Mouse (Mus musculus) embryonic facial prominence, embryonic 11.5 days (tissue): Measurements from ENCODE around the gene Zfp768. TPM values are rescaled to one million over a fixed set of nuclear protein-coding genes. Genes with fewer than 3 reads are reported as not detected.
"Not testable (repeated sequence)": the region's sequence is repeated elsewhere in the genome, so short reads cannot be mapped to it uniquely, and the experiment has no call there.

Experiments used
- ATAC-seq: fragments of 200-750 bp; cut with Nextera tagmentation; replicated peaks from 2 replicates; pipeline ENCODE4 v1.8.0; 2017; ENCODE audit warnings: low read depth; ENCODE audit not compliant: insufficient number of reproducible peaks, low FRiP score, low TSS enrichment
- DNase-seq: peaks from one replicate; pipeline ENCODE4 v3.0.0-alpha.2; 2015; ENCODE audit warnings: low spot score
- H3K27ac ChIP-seq: fragments of 300-500 bp; sonication (generic); replicated peaks from 2 replicates; pipeline ENCODE4 v1.5.1; 2014; ENCODE audit warnings: mild to moderate bottlenecking, low read depth, low read length, control low read depth
- H3K27me3 ChIP-seq: fragments of 300-500 bp; sonication (generic); 2 replicates; pipeline ENCODE4 v1.6.1; 2014; ENCODE audit warnings: mild to moderate bottlenecking, low read length, moderate library complexity, mixed read lengths; ENCODE audit not compliant: control insufficient read depth, insufficient read depth
- H3K36me3 ChIP-seq: fragments of 300-500 bp; sonication (generic); replicated peaks from 2 replicates; pipeline ENCODE4 v1.6.1; 2014; ENCODE audit warnings: low read depth, mild to moderate bottlenecking, low read length, moderate library complexity, mixed read lengths; ENCODE audit not compliant: control insufficient read depth, insufficient read depth
- H3K4me1 ChIP-seq: fragments of 300-500 bp; sonication (generic); 2 replicates; pipeline ENCODE4 v1.6.1; 2014; ENCODE audit warnings: low read length, mixed read lengths; ENCODE audit not compliant: control insufficient read depth, insufficient read depth
- H3K4me2 ChIP-seq: fragments of 300-500 bp; sonication (generic); 2 replicates; pipeline ENCODE4 v1.6.1; 2014; ENCODE audit warnings: low read depth, mild to moderate bottlenecking, control low read depth, low read length, moderate library complexity
- H3K4me3 ChIP-seq: fragments of 300-500 bp; sonication (generic); 2 replicates; pipeline ENCODE4 v1.5.1; 2014; ENCODE audit warnings: low read depth, low read length, control low read depth
- H3K9ac ChIP-seq: fragments of 300-500 bp; sonication (generic); replicated peaks from 2 replicates; pipeline ENCODE4 v1.6.1; 2014; ENCODE audit warnings: mild to moderate bottlenecking, control low read depth, low read length
- H3K9me3 ChIP-seq: fragments of 300-500 bp; sonication (generic); replicated peaks from 2 replicates; pipeline ENCODE4 v1.6.1; 2016; ENCODE audit warnings: mild to moderate bottlenecking, low read length, inconsistent platforms, mixed read lengths; ENCODE audit not compliant: control insufficient read depth
- WGBS: fragments of 180-500 bp; shearing (Covaris S2); extraction: QIAGEN DNeasy Blood & Tissue Kit; methylation state at CpG from one replicate; pipeline ENCODE4 v1.1.7; 2014; 5-methylcytosine and 5-hydroxymethylcytosine counted together
- polyA plus RNA-seq: library from polyadenylated mRNA; unstranded; fragments of >200 nt; fragmentation: Nextera tagmentation; extraction: Ambion mirVana; gene quantifications from 2 replicates; pipeline ENCODE4 v1.2.1, GENCODE M21; 2014

Gene Zfp768
- 6.1 and 6.4 TPM in 2 replicates for polyA plus RNA-seq

DNA sequence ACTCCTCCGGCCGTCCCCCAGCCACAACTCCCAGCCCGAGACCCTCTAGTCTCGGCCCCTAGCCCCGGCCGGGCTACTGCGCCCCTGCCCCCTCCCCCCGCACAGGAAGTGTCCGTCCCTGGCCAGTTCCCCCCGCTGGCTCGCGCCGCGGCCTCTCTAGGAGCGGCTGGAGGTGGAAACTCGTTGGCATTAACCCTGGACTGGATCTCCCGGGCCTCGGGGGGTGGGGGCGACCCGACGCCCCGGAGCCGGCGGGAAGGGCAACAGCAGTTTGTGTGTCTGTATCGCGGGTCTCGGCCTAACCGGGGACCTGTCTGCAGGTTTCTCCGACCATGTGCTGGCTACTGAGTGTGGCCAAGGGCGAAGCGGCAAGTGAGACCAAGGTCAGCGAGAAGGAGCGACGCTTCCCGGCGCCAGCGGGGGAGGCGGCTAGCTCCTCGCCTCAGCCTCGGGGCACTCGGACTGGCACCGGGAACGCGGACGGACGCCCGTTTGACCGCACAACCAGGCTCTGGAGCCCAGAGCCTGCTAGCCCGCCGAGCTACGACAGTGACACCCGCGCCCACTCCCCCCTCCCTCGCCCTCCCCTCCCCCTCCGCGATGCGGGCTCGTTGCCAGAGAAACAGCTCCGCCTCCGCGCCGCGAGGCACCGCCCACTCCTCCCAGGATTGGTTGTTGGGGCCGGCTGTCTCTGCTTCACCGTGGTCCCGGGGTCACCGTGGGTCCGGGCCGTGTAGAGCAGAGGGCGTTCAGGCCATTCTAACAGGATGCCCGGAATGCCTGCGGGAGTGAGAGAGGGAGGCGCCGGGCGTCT is at the start of gene Zfp768:
TSS of gene Zfp768 (minus strand) at position 78 of the 814 bp plus-strand sequence.
- H3K9me3 ChIP-seq, result no peaks in the 10 kb centered on the region
- peaks cover 2% of the 10 kb centered on the region; the same call in 1 of the 2 replicates for H3K36me3 ChIP-seq
- WGBS, result under 1% methylated on average over 70 of the region's 76 CpGs

DNA sequence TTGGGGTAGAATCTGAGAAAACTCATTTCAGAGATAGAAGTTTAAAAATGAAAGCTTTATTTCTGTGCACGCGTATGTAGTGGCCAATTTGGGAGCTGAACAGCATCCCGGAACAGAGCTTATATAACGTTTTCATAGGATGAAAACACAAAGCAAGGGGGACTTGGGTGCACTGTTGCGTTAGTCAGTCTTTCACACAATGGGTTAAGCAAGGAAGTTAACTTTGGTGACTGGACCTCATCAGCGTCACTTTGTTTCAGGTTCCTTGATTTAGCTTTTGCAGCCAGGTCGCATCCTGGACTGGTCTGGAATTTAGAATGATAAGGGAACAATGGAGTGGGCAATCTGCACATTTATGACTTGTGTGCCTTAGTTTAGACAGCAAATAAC is 48.5 kb upstream of the Zfp768 start:
- Histone ChIP-seq H3K9me3 (no peaks in the 10 kb centered on the region), H3K36me3 (no peaks in the 10 kb centered on the region), H3K4me1 (no peaks in the 10 kb centered on the region), H3K4me3 (peak overlapping the region; percentile 67), H3K27ac (0 out of 2 replicates have a peak overlapping the region, but pooled peaks have one; percentile 16), H3K9ac (peak overlapping the region; percentile 37), H3K27me3 (no peaks in the 10 kb centered on the region), H3K4me2 (peak overlapping the region; percentile 47)
- WGBS, result 26% methylated on average over 7 of the region's 7 CpGs
- ATAC-seq (no peak), DNase-seq (no peak)

More for the DNA sequence above, at the start of gene Zfp768:
- DNase-seq (peak; percentile 95), ATAC-seq (peak; percentile 90)
- no peaks in the 10 kb centered on the region for H3K27me3 ChIP-seq
- H3K27ac ChIP-seq, result peak within 1 kb of the TSS; percentile 74
- peak within 1 kb of the TSS; percentile 82 for H3K4me3 ChIP-seq
- H3K4me2 ChIP-seq, result peak within 1 kb of the TSS; percentile 87
- no peaks in the 10 kb centered on the region for H3K4me1 ChIP-seq
- H3K9ac ChIP-seq, result peak within 1 kb of the TSS; percentile 82

DNA sequence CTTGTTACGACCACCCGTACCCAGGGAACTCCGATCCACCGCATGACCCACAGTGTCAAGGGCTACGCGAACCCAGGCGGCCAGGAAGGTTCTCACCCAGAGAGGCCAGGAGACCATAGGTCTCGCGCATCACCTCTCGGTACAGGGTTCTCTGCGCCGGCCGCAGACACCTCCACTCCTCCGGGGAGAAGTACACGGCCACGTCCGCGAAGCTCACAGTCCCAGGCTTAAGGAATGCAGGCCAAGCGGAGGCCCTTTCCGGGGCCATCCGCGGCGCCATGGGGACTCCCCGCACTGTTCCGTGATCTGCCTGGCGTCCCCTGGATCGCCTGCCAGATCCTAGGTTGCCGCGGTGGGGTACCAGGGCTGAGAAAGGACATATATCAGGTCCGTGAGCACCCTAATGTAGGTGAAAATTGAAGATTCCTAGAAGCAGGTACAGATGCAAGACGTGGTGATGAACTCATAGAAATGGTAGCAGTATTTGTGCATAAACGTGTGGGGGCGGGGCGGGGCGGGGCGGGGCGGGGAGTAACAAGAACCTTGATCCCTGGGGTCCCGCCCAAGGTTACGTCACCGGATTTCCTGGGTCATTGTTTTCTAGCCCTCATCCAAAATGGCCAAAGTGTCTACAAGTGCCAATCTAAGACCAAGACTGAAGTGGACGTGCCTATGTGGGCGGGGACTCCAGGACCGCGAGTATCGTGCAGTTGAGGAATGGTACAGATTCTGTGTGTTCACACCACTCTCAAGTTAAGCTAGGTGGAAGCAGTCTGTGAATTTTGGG is 48.0 kb upstream of the Zfp768 start, which contains the start of gene E430018J23Rik:
TSS of gene E430018J23Rik (minus strand) at position 473 of the 787 bp plus-strand sequence.
- H3K27me3 ChIP-seq, result no peaks in the 10 kb centered on the region
- ATAC-seq, result peak; percentile 95
- WGBS, result under 1% methylated on average over 45 of the region's 45 CpGs
- H3K27ac ChIP-seq, result peak within 1 kb of the TSS; percentile 16; the same call in 1 of the 2 replicates
- peak within 1 kb of the TSS; percentile 67 for H3K4me3 ChIP-seq
- no peaks in the 10 kb centered on the region for H3K9me3 ChIP-seq
- peak within 1 kb of the TSS; percentile 72 for H3K9ac ChIP-seq
- H3K4me2 ChIP-seq, result peak within 1 kb of the TSS; percentile 83
- DNase-seq, result peak; percentile 99
- no peaks in the 10 kb centered on the region for H3K4me1 ChIP-seq
- H3K36me3 ChIP-seq, result no peaks in the 10 kb centered on the region

DNA sequence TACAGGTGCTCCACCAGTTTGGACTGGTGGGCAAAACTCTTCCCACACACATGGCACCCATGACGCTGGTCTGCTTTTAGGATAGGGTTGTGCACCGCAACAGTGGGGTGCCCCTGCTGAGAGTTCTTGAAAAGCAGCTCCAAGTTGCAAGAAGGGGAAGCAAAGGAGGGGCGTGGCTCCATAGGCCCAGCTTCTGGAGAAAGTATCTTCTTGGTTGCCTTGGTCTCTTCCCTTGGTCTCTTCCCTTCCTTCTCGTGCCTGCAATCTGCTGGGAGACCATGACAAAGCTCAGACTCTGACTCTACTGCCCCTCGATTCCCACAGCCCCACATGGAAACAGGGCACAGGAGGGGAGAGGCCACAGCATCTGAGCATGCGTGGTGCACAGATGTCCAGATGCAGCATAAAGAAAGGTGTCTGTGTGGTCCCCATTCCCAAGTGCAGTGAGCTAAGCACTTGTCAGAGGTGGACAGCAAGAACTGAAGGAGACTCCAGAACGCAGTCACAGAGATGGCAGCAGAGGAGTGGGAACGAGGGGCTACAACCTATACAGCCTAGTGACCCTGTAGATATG is 46.9 kb upstream of the Zfp768 start:
- Histone ChIP-seq H3K4me1 (no peaks in the 10 kb centered on the region), H3K27me3 (no peaks in the 10 kb centered on the region), H3K9me3 (no peaks in the 10 kb centered on the region), H3K4me2 (peak overlapping the region; percentile 83), H3K4me3 (no peak overlapping the region), H3K9ac (peak overlapping the region; percentile 72; the same call in 1 of the 2 replicates), H3K27ac (no peak overlapping the region), H3K36me3 (no peaks in the 10 kb centered on the region)
- no peak for ATAC-seq
- DNase-seq, result no peak
- 88% methylated on average over 8 of the region's 8 CpGs for WGBS

DNA sequence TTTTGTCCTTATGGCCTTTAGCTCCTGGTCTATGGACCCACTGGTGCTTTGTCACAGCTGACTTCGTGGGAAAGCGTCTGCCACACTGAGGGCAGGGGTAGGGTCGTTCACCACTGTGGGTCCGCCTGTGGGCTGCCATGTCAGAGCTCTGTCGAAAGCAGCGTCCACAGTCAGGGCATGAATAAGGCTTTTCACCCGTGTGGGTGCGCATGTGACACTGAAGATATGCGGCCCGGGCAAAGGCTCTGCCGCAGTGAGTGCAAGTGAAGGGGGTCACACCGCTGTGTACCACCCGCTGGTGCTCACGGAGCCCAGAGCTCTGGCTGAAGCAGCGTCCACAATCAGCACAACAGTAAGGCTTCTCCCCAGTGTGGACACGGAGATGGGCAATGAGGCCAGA is 46.1 kb upstream of the Zfp768 start:
- DNase-seq, result no peak
- H3K27me3 ChIP-seq, result no peaks in the 10 kb centered on the region
- ATAC-seq, result no peak
- H3K4me1 ChIP-seq, result no peaks in the 10 kb centered on the region
- no peaks in the 10 kb centered on the region for H3K9me3 ChIP-seq
- no peak overlapping the region for H3K4me2 ChIP-seq
- H3K4me3 ChIP-seq, result no peak overlapping the region
- no peaks in the 10 kb centered on the region for H3K36me3 ChIP-seq
- no peak overlapping the region for H3K9ac ChIP-seq
- no peak overlapping the region for H3K27ac ChIP-seq
- WGBS, result 94% methylated on average over 16 of the region's 16 CpGs

DNA sequence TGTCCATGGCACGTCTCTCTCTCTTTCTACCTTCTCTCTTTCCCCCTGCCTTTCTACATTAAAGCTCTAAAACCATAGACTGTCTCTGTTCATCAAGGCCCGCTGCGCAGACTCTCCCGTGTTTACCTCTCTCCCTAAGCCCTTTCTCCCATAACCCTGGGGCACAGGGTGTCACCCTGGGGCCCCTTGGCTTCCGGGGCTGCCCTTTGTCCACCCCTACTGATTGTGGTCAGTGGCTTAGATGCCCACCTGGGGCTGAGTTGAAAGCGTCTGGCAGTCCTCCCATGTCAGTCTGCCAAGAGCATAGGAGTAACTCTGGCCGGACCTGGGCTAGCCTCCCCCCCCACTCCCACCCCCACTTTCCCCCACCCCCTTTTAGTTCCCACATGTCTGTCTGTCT is 44.9 kb upstream of the Zfp768 start:
- Histone ChIP-seq H3K4me3 (no peak overlapping the region), H3K4me2 (no peak overlapping the region), H3K9ac (no peak overlapping the region), H3K9me3 (no peaks in the 10 kb centered on the region), H3K36me3 (no peaks in the 10 kb centered on the region), H3K27ac (no peak overlapping the region), H3K4me1 (no peaks in the 10 kb centered on the region), H3K27me3 (no peaks in the 10 kb centered on the region)
- 79% methylated on average over 7 of the region's 7 CpGs for WGBS
- no peak for ATAC-seq
- no peak for DNase-seq

DNA sequence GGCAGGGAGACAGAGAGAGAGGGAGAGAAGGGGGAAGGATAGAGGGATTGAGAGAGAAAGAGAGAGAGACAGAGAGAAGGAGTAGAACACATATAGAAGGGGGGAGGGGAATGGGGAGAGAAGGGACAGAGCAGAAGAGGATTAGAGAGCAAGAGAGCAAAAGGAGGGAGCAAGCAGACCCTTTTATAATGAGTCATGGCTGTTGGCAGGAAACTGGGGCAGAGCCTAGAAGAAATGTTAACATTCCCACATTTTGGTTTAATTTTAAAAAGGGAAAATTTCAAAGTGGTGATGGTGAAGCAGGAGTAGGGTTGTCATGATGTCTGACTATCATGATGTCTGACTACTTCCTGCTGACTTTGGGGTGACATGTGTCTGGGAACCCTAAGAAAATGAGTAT is 42.8 kb upstream of the Zfp768 start:
- not testable (repeated sequence) for H3K4me1 ChIP-seq, H3K36me3 ChIP-seq, H3K27me3 ChIP-seq, H3K9ac ChIP-seq, H3K4me3 ChIP-seq, DNase-seq, H3K27ac ChIP-seq, H3K4me2 ChIP-seq, ATAC-seq, H3K9me3 ChIP-seq
